Mouse (Mus musculus) urinary bladder, postnatal 14 days (tissue): ENCODE results near the gene 3110040M04Rik.
"Not testable (repeated sequence)": the region's sequence is repeated elsewhere in the genome, so short reads cannot be mapped to it uniquely, and the experiment has no call there.

Experiments
- DNase-seq: peaks from one replicate; pipeline ENCODE4 v3.0.0; 2021; ENCODE audit warnings: low spot score

Gene 3110040M04Rik

DNA sequence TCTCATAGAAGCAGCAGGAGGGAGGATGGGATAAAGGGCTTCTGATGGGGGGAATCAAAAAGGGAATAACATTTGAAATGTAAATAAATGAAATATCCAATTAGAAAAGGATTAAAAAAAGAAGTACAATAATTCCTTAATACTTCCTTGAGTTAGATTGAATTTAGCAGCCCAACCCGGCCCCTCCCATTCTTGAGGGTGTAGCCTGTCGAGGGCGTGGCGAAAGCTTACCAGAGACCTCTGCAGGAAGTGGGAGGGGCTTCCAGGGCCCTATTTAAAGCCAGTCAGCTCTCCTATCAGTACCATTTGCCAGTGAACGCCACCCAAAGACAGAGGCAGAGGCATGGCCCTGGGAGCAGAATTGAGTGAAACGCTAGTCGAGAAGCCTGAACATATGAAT lies 11.8 kb upstream of the 3110040M04Rik start, which contains the start of gene Gm8947:
Gene Gm8947 (plus strand): TSS at position 302 of the 400 bp plus-strand sequence.
- DNase-seq: not testable (repeated sequence)

DNA sequence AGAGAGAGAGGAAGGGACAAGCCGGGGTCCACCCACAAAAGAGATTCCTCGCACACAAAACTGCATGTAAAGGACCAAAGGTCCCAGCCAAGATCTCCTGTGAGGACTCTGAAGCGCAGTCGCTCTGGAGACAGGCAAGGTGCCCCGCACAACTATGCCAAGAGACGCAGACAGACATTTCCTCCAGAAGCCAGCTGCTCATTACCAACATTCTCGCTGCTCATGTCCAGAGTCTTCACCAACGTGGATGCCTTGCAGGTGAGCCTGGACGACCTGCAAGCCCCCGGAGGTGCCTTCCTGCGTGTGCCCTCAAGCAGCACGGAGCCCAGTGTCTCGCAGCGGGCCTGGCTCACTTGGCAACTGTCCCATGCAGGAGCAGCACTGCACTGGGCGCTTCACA lies 11.2 kb upstream of the 3110040M04Rik start:
- DNase-seq: not testable (repeated sequence)

DNA sequence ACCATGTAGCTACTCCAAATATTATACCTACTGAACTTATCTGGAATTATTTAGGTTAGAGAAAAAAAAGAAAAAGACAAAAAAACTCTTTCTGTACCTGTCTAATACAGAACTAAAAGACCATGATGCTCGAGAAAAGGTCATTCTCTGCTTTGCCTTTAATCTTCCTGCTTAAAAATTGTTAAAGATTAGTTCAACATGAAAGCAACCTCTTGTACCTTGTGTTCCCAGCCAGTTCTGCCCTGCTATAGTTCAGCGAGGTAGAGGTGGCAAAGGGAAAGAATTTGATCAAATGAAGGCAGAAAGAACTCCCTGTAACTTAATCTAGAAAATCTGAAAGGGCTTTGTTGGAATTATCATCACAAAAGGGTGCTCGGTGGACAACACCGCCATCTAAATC lies 7.9 kb upstream of the 3110040M04Rik start:
- not testable (repeated sequence) for DNase-seq

DNA sequence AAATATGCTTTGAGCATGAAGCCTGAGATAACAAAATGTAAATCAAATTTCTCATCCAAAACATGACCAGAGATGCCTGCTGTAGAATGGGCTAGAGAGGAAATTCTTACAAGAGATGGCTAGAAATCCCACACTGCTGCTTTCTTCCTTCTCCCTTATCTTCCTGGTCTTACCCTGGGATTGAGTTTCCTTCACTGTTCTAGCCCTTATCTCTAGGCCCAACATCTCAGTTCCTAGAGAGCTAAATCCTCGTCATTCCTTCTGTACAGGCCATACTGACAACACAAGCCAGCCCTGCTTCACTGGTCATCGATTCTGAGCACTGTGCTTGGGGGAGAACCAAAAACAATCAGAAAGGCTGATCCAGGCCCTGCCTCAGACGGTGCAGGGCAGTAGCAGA lies 7.2 kb upstream of the 3110040M04Rik start:
- DNase-seq: not testable (repeated sequence)

DNA sequence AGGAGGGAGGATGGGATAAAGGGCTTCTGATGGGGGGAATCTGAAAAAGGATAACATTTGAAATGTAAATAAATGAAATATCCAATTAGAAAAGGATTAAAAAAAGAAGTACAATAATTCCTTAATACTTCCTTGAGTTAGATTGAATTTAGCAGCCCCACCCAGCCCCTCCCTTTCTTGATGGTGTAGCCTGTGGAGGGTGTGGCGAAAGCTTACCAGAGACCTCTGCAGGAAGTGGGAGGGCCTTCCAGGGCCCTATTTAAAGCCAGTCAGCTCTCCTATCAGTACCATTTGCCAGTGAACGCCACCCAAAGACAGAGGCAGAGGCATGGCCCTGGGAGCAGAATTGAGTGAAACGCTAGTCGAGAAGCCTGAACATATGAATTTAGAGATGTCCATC lies 5.8 kb upstream of the 3110040M04Rik start, which contains the start of gene Gm47995:
Gene Gm47995 (plus strand): TSS at position 329 of the 400 bp plus-strand sequence.
- not testable (repeated sequence) for DNase-seq

DNA sequence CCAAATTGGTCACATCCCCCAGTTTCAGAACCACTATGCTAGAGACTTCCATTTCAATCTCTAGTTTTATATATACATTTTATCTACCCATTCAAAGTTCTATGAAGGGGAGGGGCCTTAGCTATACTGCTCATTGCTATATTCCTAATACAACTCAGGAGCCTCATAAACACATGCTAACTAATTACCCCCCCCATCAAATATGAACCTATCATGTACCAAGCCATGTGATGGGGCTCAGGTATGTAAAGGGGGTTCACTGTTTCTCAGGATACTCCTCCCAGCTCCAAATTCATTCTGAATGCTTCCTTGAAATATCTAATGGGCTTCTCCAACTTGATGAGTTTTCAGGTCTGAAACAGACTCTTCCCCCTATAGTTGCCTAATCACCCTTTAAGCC lies 3.3 kb upstream of the 3110040M04Rik start:
- DNase-seq: not testable (repeated sequence)

DNA sequence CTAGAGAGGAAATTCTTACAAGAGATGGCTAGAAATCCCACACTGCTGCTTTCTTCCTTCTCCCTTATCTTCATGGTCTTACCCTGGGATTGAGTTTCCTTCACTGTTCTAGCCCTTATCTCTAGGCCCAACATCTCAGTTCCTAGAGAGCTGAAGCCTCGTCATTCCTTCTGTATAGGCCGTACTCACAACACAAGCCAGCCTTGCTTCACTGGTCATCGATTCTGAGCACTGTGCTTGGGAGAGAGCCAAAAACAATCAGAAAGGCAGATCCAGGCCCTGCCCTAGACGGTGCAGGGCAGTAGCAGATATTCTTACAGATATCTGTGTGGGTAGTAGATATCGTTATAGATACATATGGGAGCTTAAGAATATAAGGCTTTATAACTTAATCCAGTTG lies 1.1 kb upstream of the 3110040M04Rik start:
- not testable (repeated sequence) for DNase-seq

DNA sequence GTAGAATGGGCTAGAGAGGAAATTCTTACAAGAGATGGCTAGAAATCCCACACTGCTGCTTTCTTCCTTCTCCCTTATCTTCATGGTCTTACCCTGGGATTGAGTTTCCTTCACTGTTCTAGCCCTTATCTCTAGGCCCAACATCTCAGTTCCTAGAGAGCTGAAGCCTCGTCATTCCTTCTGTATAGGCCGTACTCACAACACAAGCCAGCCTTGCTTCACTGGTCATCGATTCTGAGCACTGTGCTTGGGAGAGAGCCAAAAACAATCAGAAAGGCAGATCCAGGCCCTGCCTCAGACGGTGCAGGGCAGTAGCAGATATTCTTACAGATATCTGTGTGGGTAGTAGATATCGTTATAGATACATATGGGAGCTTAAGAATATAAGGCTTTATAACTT lies 4.6 kb downstream of the 3110040M04Rik start:
- not testable (repeated sequence) for DNase-seq

DNA sequence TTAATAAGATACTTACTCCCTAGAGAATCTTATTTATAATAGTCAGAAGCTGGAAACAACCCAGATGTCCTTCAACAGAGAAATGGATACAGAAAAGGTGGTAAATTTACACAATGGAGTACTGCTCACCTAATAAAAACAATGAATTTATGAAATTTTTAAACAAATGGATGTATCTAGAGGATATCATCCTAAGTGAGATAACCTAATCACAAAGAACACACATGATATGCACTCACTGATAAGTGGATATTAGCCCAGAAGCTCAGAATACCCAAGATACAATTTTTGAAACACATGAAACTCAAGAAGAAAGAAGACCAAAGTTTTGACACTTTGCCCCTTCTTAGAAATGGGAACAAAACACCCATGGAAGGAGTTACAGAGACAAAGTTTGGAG lies 5.0 kb downstream of the 3110040M04Rik start:
- not testable (repeated sequence) for DNase-seq

DNA sequence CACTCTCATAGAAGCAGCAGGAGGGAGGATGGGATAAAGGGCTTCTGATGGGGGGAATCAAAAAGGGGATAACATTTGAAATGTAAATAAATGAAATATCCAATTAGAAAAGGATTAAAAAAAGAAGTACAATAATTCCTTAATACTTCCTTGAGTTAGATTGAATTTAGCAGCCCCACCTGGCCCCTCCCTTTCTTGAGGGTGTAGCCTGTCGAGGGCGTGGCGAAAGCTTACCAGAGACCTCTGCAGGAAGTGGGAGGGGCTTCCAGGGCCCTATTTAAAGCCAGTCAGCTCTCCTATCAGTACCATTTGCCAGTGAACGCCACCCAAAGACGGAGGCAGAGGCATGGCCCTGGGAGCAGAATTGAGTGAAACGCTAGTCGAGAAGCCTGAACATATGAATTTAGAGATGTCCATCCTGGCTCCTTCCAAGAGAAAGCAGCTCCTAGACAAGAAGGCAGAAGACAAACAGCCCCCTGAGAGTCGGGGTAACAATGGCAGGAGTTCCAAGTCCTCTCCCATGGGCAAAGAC lies 6.0 kb downstream of the 3110040M04Rik start, which contains the start of gene Gm47996:
Gene Gm47996 (plus strand): TSS at position 308 of the 532 bp plus-strand sequence.
- not testable (repeated sequence) for DNase-seq

DNA sequence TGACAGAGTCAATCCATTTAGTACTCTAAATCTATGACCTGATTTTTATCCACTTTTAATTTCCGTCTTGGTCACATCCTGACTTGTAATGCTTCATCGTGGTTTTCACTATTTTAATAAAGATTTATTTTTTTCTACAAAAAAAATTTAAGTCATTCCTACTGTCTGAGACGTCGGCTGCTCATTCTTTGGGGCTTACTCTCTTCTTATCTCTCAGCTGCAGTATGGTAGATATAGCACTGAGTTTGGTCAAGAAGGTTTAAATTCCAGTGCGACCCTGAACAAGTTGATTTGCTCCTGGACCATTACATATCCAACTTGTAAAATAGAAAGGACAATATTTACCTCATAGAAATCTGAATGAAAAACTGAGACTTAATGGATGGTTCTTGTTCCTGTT lies 7.7 kb downstream of the 3110040M04Rik start:
- DNase-seq: not testable (repeated sequence)

DNA sequence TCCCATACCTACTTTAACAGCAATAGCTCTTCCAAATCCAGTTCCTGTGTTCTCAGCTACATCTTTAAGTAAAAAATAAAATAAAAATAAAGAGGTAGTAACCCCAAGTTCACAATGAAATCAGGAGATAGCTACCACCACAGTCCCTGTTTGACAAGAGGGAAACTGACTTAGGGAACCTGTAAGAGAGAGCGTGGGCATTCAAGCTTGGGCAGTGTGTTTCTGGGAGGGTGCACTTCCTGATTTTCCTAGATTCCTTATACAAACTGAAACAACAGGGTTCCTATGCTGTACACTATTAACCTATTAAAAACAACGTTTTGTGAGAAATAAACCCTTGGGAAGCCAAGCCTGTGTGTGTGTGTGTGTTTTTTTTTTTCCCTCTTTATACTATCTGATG lies 10.9 kb downstream of the 3110040M04Rik start:
- DNase-seq: no peak

DNA sequence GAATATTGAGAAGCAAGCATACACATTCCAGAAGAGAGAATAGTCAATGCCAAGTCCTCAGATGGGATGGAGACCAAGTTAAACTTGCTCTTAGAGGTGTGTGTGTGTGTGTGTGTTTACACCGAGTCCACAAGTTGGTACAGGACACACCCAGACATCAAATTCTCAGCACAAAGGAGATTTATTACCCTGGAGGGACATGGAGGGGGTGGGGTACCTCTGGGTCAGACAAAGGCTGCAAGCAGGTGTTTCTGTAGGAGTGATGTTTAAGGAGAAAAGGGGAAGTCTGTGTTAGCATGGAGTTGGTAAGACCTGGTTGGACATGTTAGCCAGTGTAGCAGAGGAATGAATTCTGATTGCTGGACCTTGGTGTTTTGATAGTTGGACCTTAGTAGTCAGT lies 12.1 kb downstream of the 3110040M04Rik start:
- DNase-seq: no peak

DNA sequence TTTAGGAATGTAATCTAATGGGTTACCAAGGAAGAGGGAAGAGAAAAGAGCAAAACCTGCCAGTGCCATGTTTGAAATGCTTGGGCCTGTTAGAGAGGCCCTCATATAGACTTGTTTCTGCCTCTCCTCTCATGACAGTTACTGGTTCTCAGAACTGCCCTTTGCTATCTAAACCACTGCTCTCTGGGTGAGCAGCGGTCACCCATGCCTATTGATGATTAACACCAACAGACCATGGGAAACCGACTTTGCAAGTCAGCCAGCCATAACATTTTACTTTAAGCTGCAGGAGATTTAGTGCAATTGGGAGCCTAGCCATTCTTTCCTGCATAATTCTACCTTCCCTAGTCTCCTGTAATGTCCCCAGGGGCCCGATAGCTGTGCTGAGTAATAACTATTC lies 12.5 kb downstream of the 3110040M04Rik start:
- no peak for DNase-seq

DNA sequence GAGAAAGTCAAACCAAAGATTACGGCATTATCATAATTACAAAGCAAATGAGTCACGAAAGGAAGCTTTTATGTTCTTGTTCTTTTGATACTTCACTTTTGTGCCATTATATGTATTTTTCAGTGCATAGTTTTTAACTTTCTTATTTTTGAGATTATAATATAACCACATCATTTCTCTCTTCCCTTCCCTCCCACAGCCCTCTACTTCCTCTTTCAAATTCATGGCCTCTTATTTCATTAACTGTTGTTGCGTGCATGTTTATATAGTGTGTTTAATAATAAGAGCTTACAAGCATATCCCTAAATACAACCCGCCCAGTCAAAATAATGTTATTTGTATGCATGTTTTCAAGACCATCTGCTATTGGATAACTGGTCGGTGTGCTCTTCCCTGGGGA lies 15.1 kb downstream of the 3110040M04Rik start:
- no peak for DNase-seq

DNA sequence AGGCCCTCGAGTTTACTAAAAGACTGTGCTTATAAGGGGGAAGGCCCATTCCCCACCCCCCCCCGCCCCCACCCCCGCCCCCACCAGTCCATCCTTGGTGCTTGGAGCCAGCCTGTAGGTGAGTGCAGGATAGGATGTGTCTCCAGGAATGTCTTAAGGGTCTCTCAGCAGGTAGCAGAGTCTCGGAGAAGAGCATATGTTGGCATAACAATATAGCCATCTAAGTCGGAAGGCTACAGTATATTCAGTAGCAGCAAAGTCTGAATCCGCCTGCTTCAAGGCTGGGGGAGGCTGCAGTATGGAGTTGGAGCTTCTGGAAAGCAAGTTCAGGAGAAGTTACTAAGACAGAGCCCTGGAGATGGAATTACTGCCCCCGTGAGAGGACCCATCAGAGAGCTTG lies 16.2 kb downstream of the 3110040M04Rik start:
- no peak for DNase-seq

DNA sequence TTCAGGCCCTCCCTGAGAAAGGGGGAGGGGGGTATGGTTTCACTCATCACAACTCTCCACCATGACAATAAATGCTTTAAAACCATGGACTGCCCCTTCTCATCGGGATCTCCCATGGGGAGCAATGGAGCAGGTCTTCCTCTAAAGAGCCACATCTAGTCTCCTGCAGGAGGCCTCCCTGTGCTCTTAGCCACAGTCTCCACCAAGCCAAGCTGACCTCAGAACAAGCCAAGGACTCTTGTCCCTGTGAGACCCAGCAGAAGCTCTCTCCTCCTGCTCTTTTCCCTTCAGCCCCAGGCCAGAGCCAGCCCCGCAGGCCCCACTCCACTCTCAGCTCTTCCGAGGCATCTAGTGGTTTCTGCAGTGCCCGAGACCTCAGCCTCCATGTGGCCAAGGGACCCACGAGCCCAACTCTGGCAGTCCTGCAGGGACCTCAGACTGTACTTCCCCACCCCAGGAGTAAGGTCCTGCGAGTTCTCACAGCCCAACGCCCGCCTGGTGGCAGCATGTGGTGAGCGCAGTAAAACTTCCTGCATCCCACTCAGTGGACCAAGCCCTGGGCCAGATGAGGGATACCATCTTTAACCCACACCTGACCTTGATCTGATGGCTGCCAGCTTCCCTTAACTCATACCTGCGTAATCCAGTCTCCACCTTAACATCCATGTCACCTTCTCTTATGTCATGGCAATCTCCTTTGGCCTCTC lies 18.8 kb downstream of the 3110040M04Rik start:
- no peak for DNase-seq

DNA sequence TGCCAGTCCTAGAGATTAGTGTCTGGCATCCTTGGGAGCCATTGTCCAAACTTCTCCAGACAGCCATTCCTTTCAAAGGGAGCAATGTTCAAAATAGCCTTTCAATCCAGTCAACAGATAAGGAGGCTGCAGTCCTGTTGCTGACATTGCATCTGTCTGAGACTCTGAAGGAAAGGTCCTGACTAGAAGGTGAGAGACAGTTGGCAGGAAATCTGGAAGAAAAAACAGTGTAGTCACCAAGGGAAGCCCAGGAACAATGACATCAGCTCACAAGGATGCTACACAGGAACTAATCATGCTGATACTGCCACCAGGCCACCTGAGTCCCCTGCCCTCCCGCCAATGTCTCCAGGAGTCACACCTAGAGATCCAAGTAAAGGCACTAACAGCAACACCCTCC lies 19.5 kb downstream of the 3110040M04Rik start:
- no peak for DNase-seq

DNA sequence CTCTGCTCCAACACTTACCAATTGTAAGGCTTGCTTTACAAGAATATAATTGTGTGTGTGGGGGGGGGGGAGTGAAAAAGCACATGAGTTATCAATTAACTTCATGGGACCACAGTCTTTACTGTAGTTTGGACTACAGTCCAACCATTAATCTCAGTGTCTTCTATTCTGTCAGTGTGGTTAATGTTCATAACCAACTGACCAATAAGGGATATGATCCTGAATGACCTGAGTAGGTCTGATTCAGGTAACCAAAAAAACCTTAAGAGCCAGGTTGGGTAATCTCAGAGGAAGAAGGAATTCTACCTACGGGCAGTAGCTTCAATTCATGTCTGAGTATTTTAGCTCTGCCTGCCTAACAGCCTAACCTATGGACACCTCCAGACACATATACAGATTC lies 20.6 kb downstream of the 3110040M04Rik start:
- no peak for DNase-seq

DNA sequence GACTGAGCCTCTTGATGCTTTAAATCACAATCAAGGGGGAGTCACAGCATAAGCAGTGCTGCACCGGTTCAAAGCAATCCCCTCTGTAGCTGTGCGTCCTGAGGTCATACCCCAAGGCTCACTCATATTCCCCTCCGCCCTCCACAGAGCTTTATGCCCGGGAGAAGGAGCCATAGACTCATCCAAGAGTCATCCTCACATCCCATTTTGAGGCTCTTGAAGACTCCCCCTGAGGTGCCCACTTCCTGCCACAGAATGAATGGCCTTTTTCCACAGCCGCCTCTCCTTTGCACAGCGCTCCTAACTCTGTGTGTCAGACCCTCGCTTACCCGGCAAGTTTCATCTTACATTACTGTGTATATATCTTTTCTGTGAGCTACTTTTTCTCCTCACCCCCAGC lies 23.6 kb downstream of the 3110040M04Rik start:
- no peak for DNase-seq

DNA sequence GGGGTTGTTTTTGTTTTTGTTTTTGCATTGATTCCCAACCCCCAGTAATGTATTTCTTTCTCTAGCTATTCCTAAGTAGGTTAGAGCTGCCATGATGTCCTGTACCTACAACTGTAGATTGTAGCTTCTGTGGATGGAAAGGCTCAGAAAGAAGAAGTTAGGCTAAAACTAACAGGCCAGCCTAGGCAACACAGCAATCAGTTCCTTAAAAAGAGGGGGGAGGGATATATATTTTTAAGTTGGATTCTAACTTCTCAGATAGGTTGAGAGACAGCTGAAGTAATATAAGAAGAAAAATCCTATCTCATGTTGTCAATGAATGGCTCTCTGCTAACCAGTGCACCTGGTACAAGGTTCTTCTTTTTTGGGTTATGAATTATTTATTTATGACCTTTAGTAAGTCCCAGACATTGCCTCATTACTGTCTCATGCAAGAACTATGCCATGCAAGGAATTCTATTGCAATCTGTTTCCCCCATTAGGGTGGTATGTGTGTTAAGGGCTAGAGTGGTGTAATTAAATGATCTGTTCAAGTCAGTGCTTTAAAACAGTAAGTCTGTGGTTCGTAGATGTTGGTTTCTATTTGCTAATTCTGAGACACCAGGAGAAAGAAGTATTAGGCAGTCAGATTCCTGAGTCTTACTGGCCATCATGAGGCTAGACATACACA lies 24.5 kb downstream of the 3110040M04Rik start:
- DNase-seq: no peak

DNA sequence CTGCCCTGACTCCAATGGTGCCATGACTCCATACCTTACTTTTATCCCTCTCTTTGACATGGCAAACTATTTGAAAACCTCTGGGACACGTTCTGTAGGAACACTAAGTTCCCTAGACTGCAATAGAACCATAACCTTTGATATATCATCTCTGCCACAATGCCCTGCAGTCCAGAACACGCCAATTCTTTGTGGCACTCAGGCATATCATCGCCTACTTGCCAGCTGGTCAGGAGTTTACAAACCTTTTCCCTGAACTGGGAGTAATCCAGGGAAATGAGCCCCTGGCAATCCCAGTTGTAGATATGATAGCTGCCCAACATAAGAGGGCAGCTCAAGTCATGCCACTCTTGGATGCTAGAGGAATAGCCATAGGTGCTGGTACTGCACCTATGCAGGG lies 28.4 kb downstream of the 3110040M04Rik start:
- DNase-seq: no peak

DNA sequence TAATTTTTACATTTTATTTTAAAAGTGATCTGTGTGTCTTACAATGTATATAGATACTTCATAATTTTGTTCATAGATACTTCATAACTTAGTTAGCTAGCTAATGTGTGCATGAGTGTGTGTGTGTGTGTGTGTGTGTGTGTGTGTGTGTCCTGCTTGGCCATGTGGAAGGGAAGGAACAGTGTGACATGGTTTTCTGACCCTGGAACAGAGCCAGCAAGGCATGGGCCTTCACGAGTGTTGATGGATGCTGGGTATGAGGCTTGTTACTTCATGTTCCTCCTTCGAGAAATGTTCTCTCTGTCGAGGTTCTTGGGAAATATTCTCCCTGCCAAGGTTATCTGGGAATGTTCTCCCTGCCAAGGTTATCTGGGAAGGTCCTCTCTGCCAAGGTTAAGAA lies 29.8 kb downstream of the 3110040M04Rik start:
- DNase-seq: no peak
